Mouse (Mus musculus): Measurements from ENCODE around the gene Ttll10.

DNA sequence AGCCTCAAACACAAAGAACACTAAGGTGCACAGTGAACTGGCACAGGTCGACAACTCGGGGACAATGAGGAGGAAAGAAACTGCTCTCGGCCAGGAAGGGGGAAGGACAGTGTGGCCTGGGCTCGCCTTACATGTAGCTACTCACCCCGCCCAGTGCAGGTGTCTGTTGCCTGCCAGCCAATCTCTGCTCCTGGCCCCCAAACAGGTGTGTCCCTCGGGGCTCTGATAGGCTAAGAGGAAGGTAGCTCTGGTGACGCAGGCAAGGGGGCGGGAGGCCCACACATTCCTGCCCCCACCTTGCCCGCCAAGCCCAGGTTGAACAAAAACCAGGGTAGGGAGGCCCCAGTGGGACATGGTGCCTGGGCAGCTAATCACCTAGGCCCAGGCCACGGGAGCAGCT lies 499 bp upstream of the Ttll10 start:
- TF ChIP-seq CTCF (IDR thresholded peaks at IDR 0.05; ENCODE audit: insufficient read depth, low read length), result no peak
- peak; percentile 92; the same call in 1 of the 2 replicates for TF ChIP-seq POLR2A (IDR thresholded peaks at IDR 0.05; ENCODE audit: borderline replicate concordance, extremely low read depth, low read depth, low read length)

Data from lung, adult 2 months (tissue).